Mouse (Mus musculus) kidney, embryonic 14.5 days (tissue): ENCODE results near the gene Dock6. TPM values are rescaled to one million over a fixed set of nuclear protein-coding genes. Genes with fewer than 3 reads are reported as not detected.

ENCODE experiments used
- ATAC-seq: fragments of 200-750 bp; cut with Nextera tagmentation; 2 replicates; pipeline ENCODE4 v1.8.0; 2017; ENCODE audit warnings: moderate number of reproducible peaks, mild to moderate bottlenecking, moderate TSS enrichment, moderate library complexity; ENCODE audit not compliant: low FRiP score, low TSS enrichment
- H3K27ac ChIP-seq: fragments of 300-500 bp; sonication (generic); 2 replicates; pipeline ENCODE4 v1.5.1; 2014; ENCODE audit warnings: low read depth, mild to moderate bottlenecking, low read length, moderate library complexity, mixed read lengths
- H3K27me3 ChIP-seq: fragments of 300-500 bp; sonication (generic); 2 replicates; pipeline ENCODE4 v1.6.1; 2014; ENCODE audit warnings: mild to moderate bottlenecking, low read length; ENCODE audit not compliant: control insufficient read depth, insufficient read depth
- H3K36me3 ChIP-seq: fragments of 300-500 bp; sonication (generic); 2 replicates; pipeline ENCODE4 v1.6.1; 2014; ENCODE audit warnings: low read length, mixed read lengths; ENCODE audit not compliant: control insufficient read depth, insufficient read depth
- H3K4me1 ChIP-seq: fragments of 300-500 bp; sonication (generic); 2 replicates; pipeline ENCODE4 v1.6.1; 2014; ENCODE audit warnings: low read length, mixed read lengths; ENCODE audit not compliant: control insufficient read depth, insufficient read depth
- H3K4me2 ChIP-seq: fragments of 300-500 bp; sonication (generic); replicated peaks from 2 replicates; pipeline ENCODE4 v1.6.1; 2014; ENCODE audit warnings: low read depth, mild to moderate bottlenecking, low read length
- H3K4me3 ChIP-seq: fragments of 300-500 bp; sonication (generic); 2 replicates; pipeline ENCODE4 v1.5.1; 2014; ENCODE audit warnings: mild to moderate bottlenecking, low read length
- H3K9ac ChIP-seq: fragments of 300-500 bp; sonication (generic); 2 replicates; pipeline ENCODE4 v1.6.1; 2014; ENCODE audit warnings: low read depth, mild to moderate bottlenecking, low read length, moderate library complexity
- H3K9me3 ChIP-seq: fragments of 300-500 bp; sonication (generic); 2 replicates; pipeline ENCODE4 v1.6.1; 2016; ENCODE audit warnings: low read length; ENCODE audit not compliant: control insufficient read depth
- WGBS: fragments of 180-500 bp; shearing (Covaris S2); extraction: QIAGEN DNeasy Blood & Tissue Kit; methylation state at CpG from one replicate; pipeline ENCODE4 v1.1.7; 2014; 5-methylcytosine and 5-hydroxymethylcytosine counted together
- polyA plus RNA-seq: library from polyadenylated mRNA; unstranded; fragments of >200 nt; fragmentation: Nextera tagmentation; extraction: Ambion mirVana; gene quantifications from 2 replicates; pipeline ENCODE4 v1.2.1, GENCODE M21; 2014

The Dock6 gene
- polyA plus RNA-seq, 1 experiment from 2014 or later = 39.7 TPM

DNA sequence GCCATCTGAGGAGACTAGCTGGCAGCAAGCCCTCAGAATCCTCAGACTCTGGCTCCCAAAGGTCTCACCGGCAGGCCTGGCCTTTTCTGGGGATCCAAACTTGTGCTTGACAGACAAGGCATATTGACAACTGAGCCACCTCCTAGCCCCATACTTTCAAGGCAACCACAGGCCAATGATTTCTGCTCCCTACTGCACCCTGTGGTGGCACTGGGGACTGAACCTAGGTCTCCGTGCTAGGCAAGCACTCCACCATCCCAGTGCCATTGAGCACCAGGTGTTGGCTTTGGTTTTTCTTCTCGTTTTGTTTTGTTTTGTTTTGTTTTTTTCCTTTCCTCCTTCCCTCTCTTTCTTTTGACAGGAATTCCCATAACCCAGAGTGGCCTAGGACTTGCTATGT lies 43.9 kb downstream of the Dock6 start:
- Histone ChIP-seq H3K27me3 (no peaks in the 10 kb centered on the region), H3K27ac (no peak overlapping the region), H3K4me1 (no peaks in the 10 kb centered on the region), H3K36me3 (peaks cover 23% of the 10 kb centered on the region), H3K9me3 (no peaks in the 10 kb centered on the region), H3K4me2 (no peak overlapping the region), H3K9ac (no peak overlapping the region), H3K4me3 (no peak overlapping the region)
- ATAC-seq = no peak
- 69% methylated on average over 3 of the region's 3 CpGs for WGBS

DNA sequence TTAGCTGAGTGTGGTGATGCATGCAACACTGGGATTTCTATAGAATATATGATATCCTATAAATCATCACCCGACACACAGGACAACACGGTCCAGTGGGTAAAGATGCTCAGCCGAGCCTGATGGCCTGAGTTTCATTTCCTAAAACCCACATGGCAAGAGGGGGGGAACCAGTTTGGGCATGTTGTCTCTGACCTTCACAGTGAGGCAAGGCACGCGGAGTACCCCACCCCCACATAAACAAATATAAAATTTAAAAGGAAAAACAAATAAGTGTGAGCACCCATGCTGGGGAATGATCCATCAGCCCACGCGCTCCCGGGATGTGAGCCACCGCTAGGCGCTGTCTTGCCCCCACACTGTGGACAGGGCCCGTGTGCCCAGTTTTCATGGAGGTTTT lies 45.5 kb downstream of the Dock6 start:
- no peak for ATAC-seq
- Histone ChIP-seq H3K27me3 (no peaks in the 10 kb centered on the region), H3K27ac (no peak overlapping the region), H3K4me3 (no peak overlapping the region), H3K9ac (no peak overlapping the region), H3K4me1 (no peaks in the 10 kb centered on the region), H3K4me2 (no peak overlapping the region), H3K36me3 (peaks cover 17% of the 10 kb centered on the region; the same call in 1 of the 2 replicates), H3K9me3 (no peaks in the 10 kb centered on the region)
- WGBS = 62% methylated on average over 11 of the region's 11 CpGs

DNA sequence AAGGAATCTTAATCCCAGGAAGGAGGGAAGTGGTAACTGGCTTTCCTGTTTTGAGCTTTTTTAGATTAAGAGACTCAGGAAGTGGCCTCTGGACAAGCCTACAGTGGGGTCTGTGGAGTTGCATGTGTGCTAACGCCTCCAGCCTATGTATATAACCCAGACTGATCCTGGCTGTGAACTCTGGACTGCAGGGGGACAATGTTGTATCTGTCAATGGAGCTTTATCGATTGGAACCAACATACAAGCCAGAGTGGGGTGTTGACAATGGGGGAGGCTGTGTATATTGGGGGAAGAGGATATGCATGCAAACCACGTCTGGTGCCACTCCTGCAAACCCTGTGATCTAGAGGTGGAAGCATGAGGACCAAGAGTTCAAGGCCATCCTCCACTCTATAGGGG lies 46.1 kb downstream of the Dock6 start:
- Histone ChIP-seq H3K4me2 (no peak overlapping the region), H3K9me3 (no peaks in the 10 kb centered on the region), H3K27me3 (no peaks in the 10 kb centered on the region), H3K4me3 (no peak overlapping the region), H3K9ac (no peak overlapping the region), H3K27ac (no peak overlapping the region), H3K36me3 (peaks cover 17% of the 10 kb centered on the region; the same call in 1 of the 2 replicates), H3K4me1 (no peaks in the 10 kb centered on the region)
- WGBS = 69% methylated on average over 3 of the region's 3 CpGs
- ATAC-seq = no peak

DNA sequence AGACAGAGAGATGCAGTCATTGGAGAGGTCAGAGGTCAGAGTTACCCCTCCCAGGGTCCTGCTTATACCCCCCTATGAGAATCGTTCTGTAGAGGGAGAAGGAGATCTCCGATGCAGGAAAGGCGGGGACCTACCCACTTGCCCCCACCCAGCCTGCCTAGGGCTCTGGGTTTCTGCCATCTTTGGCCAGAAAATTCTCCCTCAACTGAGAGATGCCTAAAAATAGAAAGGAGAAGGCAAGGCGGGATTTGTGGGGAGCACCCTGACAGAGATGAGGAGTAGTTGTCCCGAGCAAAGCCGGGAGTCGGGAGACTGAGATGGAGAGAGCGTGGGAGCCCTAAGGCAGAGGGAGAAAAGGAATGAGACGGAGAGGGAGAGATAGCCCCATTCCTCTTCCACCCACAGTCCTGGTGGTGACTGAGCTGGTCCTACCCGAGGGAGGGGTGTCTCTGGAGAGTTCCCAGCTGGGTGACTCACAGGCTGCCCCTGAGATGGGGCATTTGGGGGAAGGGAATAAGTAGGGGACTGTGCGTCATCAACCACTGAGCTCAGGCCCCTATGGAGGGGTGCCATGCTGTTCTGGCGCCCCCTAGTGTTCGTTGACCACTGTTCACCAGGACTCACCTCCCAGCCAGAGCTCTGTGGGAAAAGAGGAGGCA lies 48.3 kb downstream of the Dock6 start:
- 48% methylated on average over 13 of the region's 13 CpGs for WGBS
- ATAC-seq = peak; percentile 89

DNA sequence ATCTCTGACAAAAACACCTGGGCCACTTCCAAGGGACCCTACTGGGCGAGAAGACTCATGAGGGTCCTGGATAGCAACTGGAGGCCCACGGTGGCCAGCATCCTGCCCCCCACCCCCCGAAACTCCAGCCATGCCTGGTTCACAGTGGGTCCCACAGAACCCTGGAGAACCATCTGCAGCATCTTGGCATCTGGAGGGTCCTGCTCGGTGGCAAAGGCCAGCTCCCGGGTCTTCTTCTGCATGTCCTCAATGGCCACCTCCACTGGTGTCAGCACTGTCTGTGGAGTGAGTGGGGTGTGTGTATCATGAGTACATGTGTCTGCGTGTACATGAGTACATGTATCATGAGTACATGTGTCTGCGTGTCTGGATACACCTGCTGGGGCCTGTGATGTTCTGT lies 50.8 kb downstream of the Dock6 start:
- Histone ChIP-seq H3K4me3 (no peak overlapping the region), H3K9me3 (no peaks in the 10 kb centered on the region), H3K4me2 (no peak overlapping the region), H3K9ac (no peak overlapping the region), H3K27me3 (no peaks in the 10 kb centered on the region), H3K27ac (no peak overlapping the region), H3K4me1 (peaks cover 8% of the 10 kb centered on the region; the same call in 1 of the 2 replicates), H3K36me3 (peaks cover 12% of the 10 kb centered on the region; the same call in 1 of the 2 replicates)
- no peak for ATAC-seq
- WGBS = 90% methylated on average over 7 of the region's 7 CpGs

More for the DNA sequence above, 48.3 kb downstream of the Dock6 start:
- no peak overlapping the region for H3K4me2 ChIP-seq
- no peak overlapping the region for H3K4me3 ChIP-seq
- no peak overlapping the region for H3K9ac ChIP-seq
- no peaks in the 10 kb centered on the region for H3K4me1 ChIP-seq
- H3K27ac ChIP-seq = no peak overlapping the region; the same call in 1 of the 2 replicates
- H3K36me3 ChIP-seq = peaks cover 12% of the 10 kb centered on the region; the same call in 1 of the 2 replicates
- H3K9me3 ChIP-seq = no peaks in the 10 kb centered on the region
- H3K27me3 ChIP-seq = no peaks in the 10 kb centered on the region

DNA sequence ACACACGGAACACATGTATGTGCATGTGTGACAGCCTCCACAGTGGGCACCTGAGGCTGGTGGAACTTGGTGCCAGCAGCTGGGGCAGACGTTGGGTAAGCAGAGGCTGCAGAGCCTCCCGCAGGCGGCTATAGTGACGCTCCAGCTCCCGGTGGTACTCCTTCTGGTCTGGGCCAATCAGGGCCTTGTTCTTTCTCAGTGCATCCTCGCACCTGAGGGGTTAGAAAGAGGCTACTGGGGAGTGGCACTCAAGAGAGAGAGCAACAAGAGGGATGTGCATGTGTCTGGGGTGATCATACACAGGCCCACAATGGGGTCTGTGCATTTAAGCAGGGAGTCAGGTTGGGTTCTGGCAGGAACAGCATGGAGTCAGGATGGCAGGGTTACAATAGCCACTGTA lies 51.3 kb downstream of the Dock6 start:
- H3K27ac ChIP-seq = no peak overlapping the region
- no peaks in the 10 kb centered on the region for H3K27me3 ChIP-seq
- H3K36me3 ChIP-seq = peaks cover 12% of the 10 kb centered on the region; the same call in 1 of the 2 replicates
- no peak for ATAC-seq
- WGBS = 87% methylated on average over 7 of the region's 7 CpGs
- H3K4me3 ChIP-seq = no peak overlapping the region
- H3K9ac ChIP-seq = no peak overlapping the region
- no peaks in the 10 kb centered on the region for H3K9me3 ChIP-seq
- H3K4me1 ChIP-seq = peaks cover 12% of the 10 kb centered on the region
- no peak overlapping the region for H3K4me2 ChIP-seq

DNA sequence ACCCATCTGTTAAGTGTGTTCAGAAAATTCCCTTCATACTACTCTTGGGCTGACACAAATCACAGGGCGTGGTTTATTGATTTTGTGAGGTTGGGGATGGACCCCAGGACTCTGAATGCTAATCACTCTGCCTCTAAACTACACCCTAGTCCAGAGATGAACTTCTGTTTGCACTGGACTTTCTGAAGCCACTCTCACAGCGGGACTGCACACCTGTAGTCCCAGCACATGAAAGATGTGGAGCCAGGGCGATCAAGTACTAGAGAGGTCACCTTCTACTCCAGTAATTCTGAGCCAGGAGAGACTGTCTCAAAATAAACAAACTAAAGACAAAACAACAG lies 53.5 kb downstream of the Dock6 start:
- peak overlapping the region; percentile 89; the same call in 1 of the 2 replicates for H3K9ac ChIP-seq
- H3K4me3 ChIP-seq = peak overlapping the region; percentile 88
- peaks cover 28% of the 10 kb centered on the region for H3K36me3 ChIP-seq
- 50% methylated on average over 3 of the region's 3 CpGs for WGBS
- no peak overlapping the region for H3K27ac ChIP-seq
- H3K4me2 ChIP-seq = peak overlapping the region; percentile 63
- H3K4me1 ChIP-seq = peaks cover 20% of the 10 kb centered on the region
- no peaks in the 10 kb centered on the region for H3K27me3 ChIP-seq
- no peaks in the 10 kb centered on the region for H3K9me3 ChIP-seq
- no peak for ATAC-seq

DNA sequence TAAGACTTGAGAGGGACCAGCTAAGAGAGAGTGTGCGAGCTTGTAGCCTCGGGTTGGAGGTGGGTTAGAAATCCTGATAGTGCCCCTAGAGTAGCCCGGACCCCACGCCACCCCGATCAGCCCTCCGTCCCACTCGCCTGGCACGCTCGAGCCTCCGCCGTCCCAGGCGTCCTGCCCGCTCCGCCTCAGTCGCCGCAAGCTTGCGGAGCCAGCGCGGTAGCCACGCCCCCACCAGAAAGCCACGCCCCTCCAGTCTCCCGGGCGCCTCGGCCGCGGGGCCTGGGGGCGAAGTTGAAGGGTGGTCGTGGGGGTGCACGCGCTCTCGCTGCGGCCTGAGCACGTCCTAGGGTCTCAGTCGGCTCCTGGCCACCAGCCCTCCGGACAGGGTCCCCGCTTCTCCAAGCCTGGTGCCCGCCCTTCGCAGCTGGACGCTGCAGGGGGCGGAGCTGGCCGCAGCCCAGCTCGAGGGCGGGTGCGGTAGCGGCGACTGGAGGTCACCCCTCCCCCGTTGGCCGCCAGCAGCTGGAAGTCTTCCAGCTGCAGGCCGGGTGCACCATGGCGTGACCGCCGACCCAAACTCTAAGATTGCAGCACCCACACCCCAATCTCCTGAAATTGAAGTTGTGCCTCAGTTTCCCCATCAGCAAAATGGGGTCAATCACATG lies 54.0 kb downstream of the Dock6 start, which contains the start of gene Kank2:
Gene Kank2 (minus strand): TSS at position 400 of the 665 bp plus-strand sequence.
- H3K27me3 ChIP-seq = no peaks in the 10 kb centered on the region
- H3K4me1 ChIP-seq = peaks cover 20% of the 10 kb centered on the region
- peak within 1 kb of the TSS; percentile 96 for H3K27ac ChIP-seq
- H3K9ac ChIP-seq = peak within 1 kb of the TSS; percentile 89
- under 1% methylated on average over 52 of the region's 52 CpGs for WGBS
- peak within 1 kb of the TSS; percentile 63 for H3K4me2 ChIP-seq
- peak within 1 kb of the TSS; percentile 88 for H3K4me3 ChIP-seq
- H3K9me3 ChIP-seq = no peaks in the 10 kb centered on the region
- ATAC-seq = peak; percentile 85
- peaks cover 33% of the 10 kb centered on the region for H3K36me3 ChIP-seq

DNA sequence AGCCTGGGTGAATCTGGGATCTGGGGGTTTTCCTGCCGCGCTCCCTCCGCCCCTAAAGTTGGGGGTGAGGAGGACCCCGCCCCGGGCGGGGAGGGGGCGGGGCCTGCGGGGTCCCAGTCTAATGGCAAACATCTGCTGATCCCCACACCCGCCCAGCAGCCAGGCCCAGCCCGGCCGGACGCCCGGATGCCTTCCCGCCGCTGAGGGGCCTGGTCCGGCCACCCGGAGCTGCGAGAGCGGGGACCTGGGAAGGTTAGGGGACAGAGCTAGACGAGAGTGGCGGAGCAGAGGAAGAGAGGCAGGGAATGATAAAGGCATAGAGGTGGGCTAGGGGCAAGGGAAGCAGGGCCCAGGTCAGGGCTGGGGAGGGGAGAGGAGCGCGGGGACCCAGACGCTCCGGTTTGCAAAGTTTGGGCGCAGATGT lies 54.5 kb downstream of the Dock6 start:
- Histone ChIP-seq H3K9ac (peak overlapping the region; percentile 89), H3K36me3 (peaks cover 38% of the 10 kb centered on the region), H3K9me3 (no peaks in the 10 kb centered on the region), H3K27me3 (no peaks in the 10 kb centered on the region), H3K4me3 (peak overlapping the region; percentile 88), H3K4me1 (peaks cover 20% of the 10 kb centered on the region), H3K4me2 (peak overlapping the region; percentile 63), H3K27ac (peak overlapping the region; percentile 96)
- WGBS = under 1% methylated on average over 21 of the region's 26 CpGs
- peak; percentile 75 for ATAC-seq
